Mouse (Mus musculus) layer of hippocampus, postnatal 14 days (tissue): ENCODE data around the gene Tmem236. TPM values are rescaled to one million over a fixed set of nuclear protein-coding genes. Genes with fewer than 3 reads are reported as not detected.
A peak's percentile ranks its signal among the peaks of the same experiment; 100 is the strongest.
"Not testable (repeated sequence)": the region's sequence is repeated elsewhere in the genome, so short reads cannot be mapped to it uniquely, and the experiment has no call there.

ENCODE experiments used
- DNase-seq, 2 experiments: peaks; one replicate each; pipeline ENCODE4 v3.0.0; 2021 to 2022; ENCODE audit warnings: low spot score in 2 of 2, mixed read lengths in 1 of 2
- total RNA-seq, 2 experiments: library from RNA; stranded (reverse); gene quantifications; 2 replicates each; pipeline ENCODE4 v1.2.3; 2021

The Tmem236 gene
- total RNA-seq, 2 experiments from 2014 or later: 0.17 TPM; not detected in 1

DNA sequence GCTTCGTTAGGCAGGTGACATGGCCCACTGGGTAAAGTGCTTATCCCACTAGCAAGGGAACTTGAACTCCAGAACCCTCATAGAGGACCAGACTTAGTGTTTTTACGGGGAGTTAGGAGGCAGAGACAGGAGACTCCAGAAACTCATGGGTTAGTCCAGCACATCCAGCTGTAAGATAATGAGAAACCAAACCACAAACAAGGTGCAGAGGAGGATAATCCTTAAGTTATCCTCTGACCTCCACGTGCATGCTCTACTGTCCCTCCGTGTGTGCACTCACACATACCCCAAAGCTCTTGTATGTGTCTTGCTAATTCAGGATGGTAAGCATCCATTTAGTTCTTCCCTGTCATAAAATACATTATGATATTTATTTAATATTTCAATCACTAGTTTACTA lies 17.3 kb downstream of the Tmem236 start:
- no peak for DNase-seq

DNA sequence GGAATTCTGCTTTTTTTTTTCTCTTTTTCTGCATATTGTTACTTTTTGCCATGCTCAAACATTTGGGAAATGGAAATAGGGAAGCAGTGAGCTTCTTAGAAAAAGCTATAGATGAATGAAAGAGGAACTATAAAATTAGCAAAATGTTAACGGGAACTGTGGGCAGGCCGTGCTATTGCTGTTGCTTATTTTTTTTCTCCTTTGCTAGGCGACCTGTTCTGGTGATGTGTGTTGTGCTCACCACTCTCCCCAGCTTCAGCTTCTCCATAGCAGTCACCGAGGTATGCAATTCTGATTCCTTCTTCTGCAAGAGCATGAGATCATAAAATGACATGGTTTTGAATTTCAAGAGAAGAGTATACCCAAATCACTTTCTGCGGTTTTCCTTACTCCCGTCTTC lies 17.7 kb downstream of the Tmem236 start:
- DNase-seq: no peak

DNA sequence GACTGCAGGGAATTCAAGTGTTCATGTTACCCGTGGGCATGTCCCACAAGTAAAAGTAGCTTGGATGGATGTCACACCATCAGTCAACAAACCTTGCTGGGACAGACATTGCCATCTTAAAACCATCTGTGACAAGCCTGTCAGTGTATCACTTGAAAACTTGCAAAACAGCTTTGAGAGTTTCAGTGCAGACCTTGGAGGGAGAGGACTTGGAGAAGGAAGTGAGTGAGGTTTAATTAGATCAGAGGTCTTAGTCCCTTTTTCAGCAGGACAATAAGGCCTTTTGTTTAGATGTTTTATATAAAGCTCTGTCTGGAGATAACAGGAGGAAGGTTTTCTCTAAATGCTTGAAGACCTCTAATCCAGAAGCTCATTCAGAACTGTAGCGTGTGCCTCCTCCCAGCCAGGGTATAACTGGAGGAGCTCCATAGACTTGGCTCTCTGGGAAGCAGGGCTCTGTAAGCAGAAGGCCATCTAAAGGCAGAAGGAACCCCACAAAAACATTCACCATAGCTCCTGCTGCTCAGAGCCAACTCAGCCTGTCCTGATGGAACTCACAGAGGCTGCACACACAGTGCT lies 24.1 kb downstream of the Tmem236 start:
- not testable (repeated sequence) for DNase-seq

DNA sequence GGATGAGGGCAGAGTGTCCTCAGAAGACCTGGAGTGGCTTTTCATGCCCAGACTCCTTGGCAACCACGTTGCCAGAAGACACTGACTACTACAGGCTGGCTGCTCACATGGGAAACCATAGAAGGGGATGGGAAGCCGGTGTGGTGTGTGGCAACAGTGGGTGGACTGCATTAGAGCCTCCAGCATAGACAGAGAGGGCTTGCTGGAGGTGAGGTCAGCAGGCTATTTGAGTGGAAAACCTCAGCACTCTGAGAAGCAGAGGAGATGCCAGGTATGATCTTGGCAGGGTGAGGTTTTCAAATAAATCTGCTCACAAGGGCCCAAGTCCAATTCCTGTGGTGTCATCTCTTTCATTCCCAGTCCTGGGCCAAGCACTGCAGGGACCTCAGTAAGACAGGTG lies 25.3 kb downstream of the Tmem236 start:
- DNase-seq: no peak

DNA sequence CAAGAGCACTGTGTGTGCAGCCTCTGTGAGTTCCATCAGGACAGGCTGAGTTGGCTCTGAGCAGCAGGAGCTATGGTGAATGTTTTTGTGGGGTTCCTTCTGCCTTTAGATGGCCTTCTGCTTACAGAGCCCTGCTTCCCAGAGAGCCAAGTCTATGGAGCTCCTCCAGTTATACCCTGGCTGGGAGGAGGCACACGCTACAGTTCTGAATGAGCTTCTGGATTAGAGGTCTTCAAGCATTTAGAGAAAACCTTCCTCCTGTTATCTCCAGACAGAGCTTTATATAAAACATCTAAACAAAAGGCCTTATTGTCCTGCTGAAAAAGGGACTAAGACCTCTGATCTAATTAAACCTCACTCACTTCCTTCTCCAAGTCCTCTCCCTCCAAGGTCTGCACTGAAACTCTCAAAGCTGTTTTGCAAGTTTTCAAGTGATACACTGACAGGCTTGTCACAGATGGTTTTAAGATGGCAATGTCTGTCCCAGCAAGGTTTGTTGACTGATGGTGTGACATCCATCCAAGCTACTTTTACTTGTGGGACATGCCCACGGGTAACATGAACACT lies 26.6 kb downstream of the Tmem236 start:
- DNase-seq: not testable (repeated sequence)

DNA sequence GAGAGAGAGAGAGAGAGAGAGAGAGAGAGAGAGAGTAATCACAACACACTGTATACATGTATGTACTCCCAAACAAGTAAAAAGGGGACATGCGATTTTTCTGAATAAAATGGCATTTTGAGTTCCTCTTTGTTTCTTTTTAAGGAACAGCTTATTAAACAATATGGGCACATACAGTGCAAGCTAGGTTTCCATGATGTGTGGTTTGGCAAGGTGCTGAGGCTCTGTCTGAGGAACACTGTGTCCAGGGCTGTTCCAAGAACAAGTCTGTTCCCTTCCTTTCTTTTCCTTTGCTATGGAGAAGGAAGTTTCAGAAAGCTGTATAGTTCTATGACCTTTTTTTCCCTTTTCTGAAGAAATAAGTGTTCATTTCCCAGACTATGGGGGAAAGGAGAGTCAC lies 30.0 kb downstream of the Tmem236 start:
- no peak for DNase-seq

DNA sequence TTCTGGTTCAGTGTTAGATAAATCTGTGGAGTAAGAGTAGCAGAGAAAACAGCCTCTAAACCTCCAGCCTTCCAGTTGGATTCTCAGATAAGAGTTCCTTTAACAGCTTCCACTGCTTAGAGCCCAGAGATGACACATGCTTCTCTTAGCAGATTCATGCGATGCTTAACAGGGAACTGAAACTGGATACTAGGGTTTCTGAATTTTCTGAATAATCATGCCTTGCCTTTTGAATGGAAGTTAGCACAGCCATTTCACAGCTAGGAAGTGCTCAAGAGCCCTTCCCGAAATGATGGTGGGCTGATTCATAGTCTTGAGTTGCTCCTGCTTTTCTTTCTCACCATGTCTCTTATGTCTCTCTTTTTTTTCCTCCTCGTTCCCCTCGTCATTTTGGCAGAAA lies 32.5 kb downstream of the Tmem236 start:
- DNase-seq: no peak

DNA sequence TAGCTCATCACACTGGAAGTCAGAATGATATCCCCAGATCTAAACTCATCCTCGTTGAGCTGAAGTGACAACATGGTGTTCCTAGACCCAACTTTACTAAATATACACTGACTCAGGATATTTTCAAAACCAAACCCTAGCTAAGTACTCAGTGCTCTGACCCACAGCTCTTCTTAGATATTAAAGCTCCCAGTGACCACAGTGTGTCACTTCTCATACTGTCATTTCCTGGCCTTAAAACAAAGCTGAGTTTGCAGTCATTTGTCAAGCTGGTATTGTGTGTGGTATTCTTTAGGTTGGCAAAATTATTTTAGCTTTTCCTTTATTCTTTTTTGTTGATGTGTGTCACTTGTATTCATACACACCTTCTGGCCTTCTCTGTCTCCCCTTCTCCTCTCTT lies 36.4 kb downstream of the Tmem236 start:
- no peak for DNase-seq

DNA sequence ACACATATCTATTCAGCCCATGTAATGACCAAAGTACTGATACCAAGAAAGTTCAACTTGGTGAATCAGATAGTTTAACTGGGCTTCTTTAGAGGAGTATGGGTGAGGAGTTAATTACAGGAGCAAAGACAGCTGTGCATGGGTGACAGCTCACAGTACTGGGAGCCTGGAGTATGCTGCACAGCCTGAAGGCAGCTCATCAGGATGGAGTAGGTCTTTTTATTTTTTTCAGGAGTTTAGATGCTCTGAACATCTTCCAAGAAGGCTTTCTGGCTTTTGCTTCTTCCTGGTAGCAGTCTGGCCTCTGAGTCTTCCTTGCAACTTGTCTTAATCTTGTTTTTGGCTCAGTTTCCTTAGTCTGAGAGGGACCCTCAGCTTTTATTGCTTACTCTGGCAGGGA lies 37.3 kb downstream of the Tmem236 start:
- no peak for DNase-seq

DNA sequence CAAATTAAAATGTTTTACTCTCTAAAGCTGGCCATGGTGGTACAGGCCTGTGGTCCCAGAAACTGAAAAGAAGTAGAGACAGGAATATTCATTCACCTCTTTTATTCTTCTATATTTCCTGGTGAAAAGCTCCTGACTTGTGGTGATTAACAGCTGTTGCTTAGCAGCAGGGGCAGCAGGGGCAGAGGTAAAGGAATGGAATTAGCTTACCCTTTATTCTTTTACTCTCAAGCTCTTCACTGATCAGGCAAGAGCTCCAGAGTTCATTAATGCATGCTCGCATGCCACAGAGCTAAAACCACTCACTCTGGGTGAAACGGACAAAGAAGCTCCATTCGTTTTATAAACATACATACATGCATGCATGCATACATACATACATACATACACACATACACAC lies 40.4 kb downstream of the Tmem236 start:
- no peak for DNase-seq

DNA sequence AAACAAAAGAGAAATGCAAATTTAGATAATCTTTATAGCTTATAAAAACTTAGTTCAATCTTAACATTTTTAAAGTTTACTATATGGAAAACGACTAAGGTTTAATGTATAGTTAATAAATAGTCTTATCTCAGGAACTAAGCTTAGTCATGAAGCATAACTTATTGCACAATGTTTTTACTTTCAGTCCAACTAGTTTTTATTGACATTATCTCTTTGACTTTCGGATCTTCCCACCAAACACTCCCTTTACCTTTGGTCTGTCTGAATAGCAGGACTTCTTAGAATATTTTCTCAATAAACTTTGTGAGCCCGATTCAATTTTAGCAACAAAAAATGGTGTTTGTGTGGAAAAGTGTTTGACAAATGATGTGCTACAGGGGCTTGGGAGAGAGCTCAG lies 42.3 kb downstream of the Tmem236 start:
- no peak for DNase-seq

DNA sequence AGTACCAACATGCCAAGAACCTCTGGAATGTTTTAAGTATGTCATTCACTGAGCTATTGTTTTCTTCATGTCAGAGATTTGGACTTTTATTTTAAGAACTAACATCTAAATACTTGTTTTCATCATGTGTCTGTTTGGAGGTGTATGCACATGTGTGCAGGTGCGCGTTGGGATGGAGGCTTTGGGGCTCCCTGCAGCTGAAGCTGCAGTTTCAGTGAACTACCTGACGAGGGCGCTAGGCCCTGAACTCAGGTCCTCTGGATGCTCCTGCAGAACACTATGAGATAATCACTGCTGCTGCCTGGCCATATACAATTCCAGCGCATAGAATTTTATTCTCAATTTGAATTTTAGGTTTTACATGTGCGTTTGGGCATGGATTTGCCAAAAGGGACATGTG lies 43.8 kb downstream of the Tmem236 start:
- no peak for DNase-seq

DNA sequence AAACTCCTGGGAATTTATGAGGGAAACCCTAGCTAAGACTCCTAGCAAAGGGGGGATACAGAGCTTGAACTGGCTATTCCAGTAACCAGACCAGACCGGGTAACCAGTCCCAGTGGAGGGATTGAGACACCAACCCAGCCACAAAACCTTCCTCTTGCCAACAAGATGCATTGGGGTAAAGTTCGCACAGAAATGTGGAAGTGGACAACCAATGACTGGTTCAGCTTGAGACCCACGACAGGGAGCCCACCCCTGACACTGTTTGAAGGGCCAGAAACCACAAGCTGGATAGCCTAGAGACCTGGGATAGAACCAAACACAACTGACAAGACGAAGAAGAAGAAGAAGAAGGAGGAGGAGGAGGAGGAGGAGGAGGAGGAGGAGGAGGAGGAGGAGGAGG lies 50.1 kb downstream of the Tmem236 start:
- DNase-seq: no peak

DNA sequence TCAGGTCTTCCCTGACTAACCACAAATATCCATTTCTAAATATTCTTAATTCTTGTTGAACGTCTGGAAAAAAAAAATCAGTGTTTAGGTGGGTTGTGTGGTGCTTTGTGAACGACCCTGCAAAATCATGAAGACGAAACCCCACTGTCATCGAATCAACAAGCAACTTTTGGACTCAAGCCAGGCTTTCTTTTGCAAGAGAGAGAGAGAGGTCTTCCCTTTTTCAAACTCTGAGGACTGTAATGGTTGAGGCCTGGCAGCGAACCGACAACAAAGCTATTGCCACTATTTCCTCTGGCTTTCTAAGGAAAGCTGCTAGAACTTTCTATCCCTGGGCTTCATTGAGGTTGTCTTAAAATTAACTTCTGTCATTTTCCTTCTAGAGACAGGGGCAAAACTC lies 54.2 kb downstream of the Tmem236 start:
- DNase-seq: peak in 1 of 2 experiments; percentile 8

DNA sequence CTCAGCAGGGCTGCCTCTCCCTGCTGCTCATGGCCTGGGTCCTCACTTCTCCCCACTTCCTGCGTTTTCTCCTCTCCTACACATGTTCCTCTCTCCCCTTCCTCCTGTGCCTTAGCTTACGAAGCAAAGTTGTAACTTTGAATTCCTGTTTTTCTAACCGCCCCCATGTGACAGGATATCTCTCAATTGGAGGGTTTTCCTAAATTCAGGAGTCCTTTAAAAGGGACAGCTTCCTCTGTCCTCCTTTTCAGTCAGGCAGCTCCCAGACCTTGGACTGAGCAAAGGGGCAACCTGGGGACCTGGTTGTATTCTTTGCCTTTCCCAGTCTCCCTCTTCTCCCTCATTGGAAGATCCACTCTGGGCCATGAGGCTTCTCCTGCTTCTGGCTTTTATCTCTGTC lies 54.8 kb downstream of the Tmem236 start, which contains the start of gene Mrc1:
TSS of gene Mrc1 (plus strand) at position 244 of the 400 bp plus-strand sequence.
- DNase-seq: no peak

DNA sequence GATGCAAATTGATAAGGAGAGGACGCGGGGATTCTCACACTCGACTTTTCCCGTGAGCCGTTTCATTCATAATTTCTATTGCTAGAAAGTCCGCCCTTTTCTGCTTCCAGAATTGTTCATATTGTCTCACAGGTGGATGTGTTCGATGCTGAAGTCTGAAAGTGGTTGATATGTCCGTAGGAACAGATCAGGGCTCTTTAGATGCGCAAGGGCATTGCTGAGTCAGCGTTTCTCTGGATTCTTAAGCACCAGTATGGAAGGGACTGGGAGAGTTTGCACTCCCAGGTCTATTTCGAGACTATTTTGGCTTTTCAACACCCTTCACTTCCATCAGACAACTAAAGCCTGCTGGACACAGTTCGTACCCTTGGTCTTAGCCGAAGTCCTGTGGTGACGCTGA lies 55.7 kb downstream of the Tmem236 start:
- DNase-seq: no peak

DNA sequence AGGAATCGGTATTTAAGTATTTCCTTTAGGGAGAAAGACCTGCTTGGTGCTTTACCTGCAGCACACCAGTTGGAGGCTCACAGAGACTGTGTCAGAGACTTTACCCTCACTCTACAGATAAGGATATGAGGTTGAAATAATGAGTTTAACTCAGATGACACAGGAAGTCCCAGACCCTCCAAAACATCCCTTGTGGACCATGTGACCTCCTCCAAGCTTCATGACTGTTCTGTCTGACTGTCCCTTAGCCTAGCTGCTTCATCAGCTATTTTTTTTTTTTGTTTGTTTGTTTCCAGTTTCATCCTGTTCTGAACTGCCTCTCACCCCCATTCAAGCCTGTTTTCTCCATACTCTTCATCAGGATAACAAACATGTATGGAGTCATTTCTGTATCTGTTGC lies 58.6 kb downstream of the Tmem236 start:
- DNase-seq: no peak

DNA sequence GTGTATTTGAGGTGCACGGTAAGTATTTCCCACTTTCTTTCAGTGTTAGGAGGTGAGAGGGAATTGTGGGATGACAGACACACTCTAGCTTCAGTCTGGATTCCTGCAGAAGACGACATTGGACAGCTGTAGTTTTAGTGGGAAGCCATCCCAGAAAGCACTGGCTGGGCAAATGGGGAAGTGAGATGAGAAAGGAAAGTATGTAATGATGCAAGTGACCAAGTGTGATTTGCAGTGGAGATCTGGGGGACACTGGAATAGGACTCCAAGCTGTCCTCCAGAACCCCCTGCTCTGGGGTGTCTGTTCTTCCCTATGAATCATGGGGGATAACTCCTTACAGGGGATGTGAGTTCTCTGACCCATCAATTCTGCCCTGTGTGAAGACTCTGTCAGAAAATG lies 59.7 kb downstream of the Tmem236 start:
- no peak for DNase-seq

DNA sequence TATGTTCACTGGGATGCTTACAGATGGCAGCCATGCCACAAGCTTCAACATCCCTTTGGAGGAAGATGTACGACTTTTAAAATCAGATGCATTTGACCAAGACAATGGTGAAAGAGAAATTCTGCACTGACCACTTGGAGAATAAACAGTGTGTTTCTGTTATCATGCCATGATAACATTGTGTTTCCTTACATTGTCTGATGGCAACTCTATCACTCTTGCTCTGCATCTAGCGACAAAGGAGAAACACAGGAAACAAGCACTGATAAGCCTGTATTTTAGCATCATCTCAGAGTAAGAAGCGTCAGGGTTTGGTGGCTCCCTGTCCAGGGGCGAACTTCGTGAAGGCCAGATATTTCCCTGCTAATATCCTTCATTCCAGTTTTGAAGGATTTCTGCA lies 61.0 kb downstream of the Tmem236 start:
- DNase-seq: no peak

DNA sequence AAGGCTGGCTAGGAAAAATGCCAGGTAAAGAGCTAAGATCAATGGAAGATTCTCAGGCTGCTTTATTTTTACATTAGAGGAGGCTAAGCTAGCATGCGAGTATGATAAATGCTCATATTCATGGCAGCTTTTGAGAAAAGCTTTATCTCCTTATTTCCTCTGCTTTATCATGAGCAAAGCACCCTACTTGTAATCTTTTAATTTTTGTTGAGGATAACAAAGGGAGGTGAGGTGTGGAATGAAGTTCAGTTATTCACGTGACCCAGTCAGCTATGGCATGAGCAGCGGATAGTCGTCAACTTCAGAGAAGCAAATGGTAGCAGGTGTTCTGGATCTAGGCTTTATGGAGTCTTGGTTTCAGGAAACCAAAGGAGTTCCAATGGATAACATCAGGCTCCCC lies 62.6 kb downstream of the Tmem236 start:
- no peak for DNase-seq

DNA sequence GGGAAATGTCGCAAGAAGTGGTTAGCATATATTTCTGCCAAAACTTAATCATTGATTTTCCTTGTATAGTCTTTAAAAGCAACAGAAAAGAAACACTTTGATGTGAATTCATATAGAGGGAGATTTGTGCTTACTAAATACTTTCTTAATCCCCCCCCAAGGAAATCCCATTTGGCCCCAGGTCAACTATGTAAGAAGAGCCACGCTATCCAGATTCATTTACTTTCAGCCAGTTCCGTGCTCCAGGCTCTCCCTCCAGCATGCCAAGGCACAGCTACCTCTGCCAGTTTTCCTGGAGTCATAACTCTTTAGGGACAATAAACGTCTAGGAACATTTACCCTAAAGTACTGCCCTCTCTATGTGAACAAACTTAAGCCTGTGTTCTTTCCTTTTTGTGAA lies 63.4 kb downstream of the Tmem236 start:
- no peak for DNase-seq

DNA sequence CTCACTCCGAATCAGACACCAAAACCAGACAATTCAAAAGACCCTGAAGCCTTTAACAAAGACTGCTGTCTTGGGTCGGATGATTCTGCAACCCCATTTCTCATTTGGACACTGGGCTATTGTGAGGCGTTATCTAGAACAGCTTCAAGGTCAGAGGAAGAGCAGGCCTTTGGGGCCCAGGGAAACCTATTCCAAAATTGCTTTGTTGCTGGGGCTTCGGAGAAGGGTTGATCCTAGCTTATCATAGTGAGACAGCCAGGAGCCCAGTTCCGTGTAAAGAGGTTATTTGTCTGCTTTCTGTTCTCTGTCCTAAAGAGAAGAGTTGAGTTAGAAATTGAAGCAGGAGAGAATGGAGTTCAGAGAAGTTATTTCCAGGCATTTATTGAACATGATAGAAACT lies 64.8 kb downstream of the Tmem236 start:
- no peak for DNase-seq

DNA sequence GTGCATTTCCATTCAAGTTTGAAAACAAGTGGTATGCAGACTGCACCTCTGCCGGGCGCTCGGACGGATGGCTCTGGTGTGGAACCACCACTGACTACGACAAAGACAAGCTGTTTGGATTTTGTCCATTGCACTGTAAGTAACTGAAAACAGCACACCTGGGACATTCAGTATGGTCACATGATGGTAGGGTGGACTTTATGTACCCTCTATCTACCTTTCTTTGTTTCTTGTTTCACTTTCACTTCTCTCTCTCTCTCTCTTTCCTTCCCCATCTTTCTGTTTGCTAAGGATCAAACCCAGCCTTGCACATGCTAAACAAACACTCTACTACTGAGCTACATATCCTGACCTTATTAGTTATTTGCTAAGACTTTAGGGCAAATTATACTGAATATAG lies 69.8 kb downstream of the Tmem236 start:
- no peak for DNase-seq

DNA sequence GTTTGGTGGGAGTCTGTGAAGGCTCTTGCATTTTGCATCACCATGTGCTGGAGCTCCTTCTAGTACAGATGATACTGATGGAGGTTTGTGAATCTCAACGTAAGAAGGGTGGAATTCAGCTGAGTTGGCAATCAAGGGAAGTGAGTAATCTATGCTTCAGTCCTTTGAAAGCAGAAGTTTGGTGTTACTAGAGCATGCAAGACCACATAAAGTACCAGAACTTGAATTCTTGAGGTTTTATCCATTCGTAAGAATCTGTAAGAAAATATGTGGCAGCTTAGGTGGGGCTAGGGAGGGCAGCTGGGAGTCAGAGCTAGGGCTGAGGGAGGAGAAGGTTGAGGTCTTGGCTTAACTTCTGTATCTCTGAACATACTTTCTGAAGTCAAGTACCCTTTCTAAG lies 70.3 kb downstream of the Tmem236 start:
- no peak for DNase-seq
